Mouse (Mus musculus): Measurements from ENCODE around the gene Apbb2. TPM values are rescaled to one million over a fixed set of nuclear protein-coding genes. Genes with fewer than 3 reads are reported as not detected.

Apbb2 gene
- total and polyA plus RNA-seq, 2 experiments from 2014 or later = 64.6 to 77.2 TPM

DNA sequence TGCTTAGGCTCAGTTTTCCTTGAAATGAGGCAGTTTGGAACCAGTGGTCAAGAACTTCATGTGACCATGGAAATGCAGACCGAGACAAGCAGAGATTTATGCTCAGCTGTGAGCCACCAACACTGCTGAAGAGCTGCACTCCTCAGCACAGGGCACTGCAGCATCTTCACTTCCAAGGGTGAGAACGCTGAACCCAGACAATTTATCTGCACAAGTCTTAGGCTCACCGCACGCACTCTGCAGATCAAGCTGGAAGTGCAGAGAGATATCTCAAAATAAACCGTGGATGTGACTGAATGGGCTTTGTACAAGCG is 114.2 kb downstream of the Apbb2 start:
- ATAC-seq = no peak

DNA sequence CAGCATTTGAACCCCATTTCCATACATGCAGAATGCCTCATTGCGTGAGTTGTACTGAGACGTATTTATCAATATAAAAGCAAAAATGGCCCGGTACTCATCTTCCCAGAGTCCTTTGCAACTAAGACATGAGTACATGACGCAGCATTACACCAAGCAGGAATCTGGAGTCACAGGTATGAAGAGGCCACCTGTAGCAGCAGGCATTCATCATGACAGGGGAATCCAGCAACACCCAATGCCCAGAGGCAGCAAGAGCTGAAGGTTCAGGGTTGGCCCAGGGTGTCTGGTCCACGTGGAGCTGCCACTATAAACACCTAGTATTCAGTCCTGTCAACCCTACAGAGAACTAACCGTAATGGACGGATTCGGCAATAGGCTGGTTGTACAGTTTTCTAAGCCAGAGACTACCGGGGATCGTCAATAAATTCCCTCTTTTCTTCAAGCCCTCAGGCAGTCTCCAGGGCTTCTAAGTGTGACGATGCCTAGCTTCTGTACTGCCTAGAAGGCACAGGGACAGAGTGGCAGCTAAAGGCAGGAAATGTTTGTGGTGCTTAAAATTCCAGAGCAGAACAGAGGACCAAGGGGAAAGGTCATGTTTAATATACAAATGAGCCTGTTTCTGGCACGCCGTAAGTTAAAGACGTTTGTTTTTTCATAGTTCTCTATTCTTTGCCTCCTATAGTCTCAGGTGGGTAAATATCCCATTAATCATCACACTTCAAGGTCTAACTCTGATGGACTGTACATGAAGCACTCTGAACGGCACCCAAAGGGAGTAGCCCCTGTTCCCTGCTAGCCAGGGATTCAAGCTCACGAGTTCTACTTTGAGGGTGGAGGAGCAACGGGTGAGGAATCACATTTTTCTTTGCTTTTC is 114.8 kb downstream of the Apbb2 start:
- H3K9me3 ChIP-seq (ENCODE audit: low read length) = no peaks in the 10 kb centered on the region
- H3K4me2 ChIP-seq (ENCODE audit: low read depth) = no peak overlapping the region
- no peak for TF ChIP-seq CTCF (IDR thresholded peaks at IDR 0.05; ENCODE audit: low read depth)
- DNase-seq (no peak), ATAC-seq (no peak)
- no peaks in the 10 kb centered on the region for H3K27me3 ChIP-seq (ENCODE audit: insufficient read depth, low read length)
- no peaks in the 10 kb centered on the region for H3K36me3 ChIP-seq (ENCODE audit: insufficient read depth)
- 71% methylated on average over 17 of the region's 17 CpGs for WGBS
- H3K9ac ChIP-seq = no peak overlapping the region
- no peaks in the 10 kb centered on the region for H3K4me1 ChIP-seq (ENCODE audit: insufficient read depth)
- H3K27ac ChIP-seq (ENCODE audit: low read depth, low read length) = no peak overlapping the region
- H3K4me3 ChIP-seq (ENCODE audit: low read depth, low read length) = no peak overlapping the region

More for the DNA sequence above, 114.2 kb downstream of the Apbb2 start:
- DNase-seq = no peak
- Histone ChIP-seq H3K9ac (no peak overlapping the region), H3K4me1 (ENCODE audit: insufficient read depth) (no peaks in the 10 kb centered on the region), H3K36me3 (ENCODE audit: insufficient read depth) (no peaks in the 10 kb centered on the region), H3K4me3 (ENCODE audit: low read depth, low read length) (no peak overlapping the region), H3K27ac (ENCODE audit: low read depth, low read length) (no peak overlapping the region), H3K27me3 (ENCODE audit: insufficient read depth, low read length) (no peaks in the 10 kb centered on the region), H3K9me3 (ENCODE audit: low read length) (no peaks in the 10 kb centered on the region), H3K4me2 (ENCODE audit: low read depth) (no peak overlapping the region)
- 77% methylated on average over 6 of the region's 6 CpGs for WGBS
- TF ChIP-seq CTCF (IDR thresholded peaks at IDR 0.05; ENCODE audit: low read depth) = no peak

DNA sequence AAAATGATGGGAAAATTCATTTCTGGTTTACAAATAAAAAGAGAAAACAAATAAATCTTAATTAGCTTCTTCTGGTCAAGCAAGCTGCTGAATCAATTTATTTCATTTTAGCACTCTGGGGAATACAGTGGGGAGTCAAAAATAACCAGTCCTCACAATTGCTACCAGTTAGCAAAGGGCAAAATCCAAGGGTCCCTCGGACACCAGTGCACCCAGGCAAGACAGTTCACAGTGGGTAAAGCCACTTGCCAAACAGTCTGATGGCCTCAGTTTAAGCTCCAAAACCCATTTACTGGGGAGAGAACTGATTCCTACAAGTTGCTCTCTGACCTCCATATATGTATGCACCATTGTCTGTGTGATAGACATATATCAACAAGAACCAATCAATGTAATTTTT is 115.6 kb downstream of the Apbb2 start:
- H3K4me2 ChIP-seq (ENCODE audit: low read depth) = no peak overlapping the region
- DNase-seq (no peak), ATAC-seq (no peak)
- H3K27ac ChIP-seq (ENCODE audit: low read depth, low read length) = no peak overlapping the region
- H3K4me1 ChIP-seq (ENCODE audit: insufficient read depth) = no peaks in the 10 kb centered on the region
- H3K27me3 ChIP-seq (ENCODE audit: insufficient read depth, low read length) = no peaks in the 10 kb centered on the region
- H3K9ac ChIP-seq = no peak overlapping the region
- no peaks in the 10 kb centered on the region for H3K36me3 ChIP-seq (ENCODE audit: insufficient read depth)
- TF ChIP-seq CTCF (IDR thresholded peaks at IDR 0.05; ENCODE audit: low read depth) = no peak
- H3K4me3 ChIP-seq (ENCODE audit: low read depth, low read length) = no peak overlapping the region
- no peaks in the 10 kb centered on the region for H3K9me3 ChIP-seq (ENCODE audit: low read length)
- WGBS = 92% methylated on average over 1 of the region's 1 CpGs

DNA sequence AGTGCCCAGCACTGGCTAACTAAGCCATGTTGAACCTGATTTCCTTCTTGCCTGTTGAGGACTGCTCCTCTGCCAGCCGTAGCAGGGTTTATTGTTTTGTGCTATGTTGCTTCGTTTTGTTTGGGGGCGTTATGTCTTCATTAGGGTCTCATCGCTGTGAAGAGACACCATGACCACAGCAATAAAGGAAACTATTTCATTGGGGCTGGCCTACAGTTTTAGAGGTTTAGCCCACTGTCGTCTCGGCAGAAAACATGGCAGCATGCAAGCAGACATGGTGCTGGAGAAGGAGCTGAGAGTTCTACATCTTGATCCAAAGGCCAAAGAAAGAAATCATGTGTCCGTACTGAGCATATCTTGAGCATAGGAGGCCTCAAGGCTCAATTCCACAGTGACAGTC is 119.0 kb downstream of the Apbb2 start:
- WGBS = 96% methylated on average over 7 of the region's 7 CpGs
- no peak overlapping the region for H3K4me2 ChIP-seq (ENCODE audit: low read depth)

DNA sequence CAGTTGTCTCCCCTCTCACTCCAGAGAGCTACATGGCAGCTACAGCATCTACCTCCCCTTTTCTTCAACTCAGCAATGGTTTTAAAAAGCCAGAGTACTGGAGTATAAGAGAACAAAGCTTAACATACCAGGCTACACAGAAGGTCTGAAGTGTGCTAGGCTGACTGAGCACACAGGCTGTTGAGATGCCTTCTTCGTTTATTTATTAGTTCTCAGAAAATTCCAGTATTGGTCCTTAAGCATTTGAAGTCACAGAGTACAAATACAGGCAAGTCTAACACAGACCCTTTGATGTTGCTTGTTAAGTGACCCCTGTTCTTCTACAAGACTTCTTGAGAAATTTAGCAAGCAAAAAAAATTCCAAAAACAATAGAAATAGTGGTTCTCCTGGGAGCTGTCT is 120.4 kb downstream of the Apbb2 start:
- no peaks in the 10 kb centered on the region for H3K36me3 ChIP-seq (ENCODE audit: insufficient read depth)
- H3K9me3 ChIP-seq (ENCODE audit: low read length) = no peaks in the 10 kb centered on the region
- ATAC-seq (no peak), DNase-seq (no peak)
- TF ChIP-seq CTCF (IDR thresholded peaks at IDR 0.05; ENCODE audit: low read depth) = no peak
- H3K27ac ChIP-seq (ENCODE audit: low read depth, low read length) = no peak overlapping the region
- H3K4me3 ChIP-seq (ENCODE audit: low read depth, low read length) = no peak overlapping the region
- H3K4me2 ChIP-seq (ENCODE audit: low read depth) = no peak overlapping the region
- no peak overlapping the region for H3K9ac ChIP-seq
- no peaks in the 10 kb centered on the region for H3K4me1 ChIP-seq (ENCODE audit: insufficient read depth)
- no peaks in the 10 kb centered on the region for H3K27me3 ChIP-seq (ENCODE audit: insufficient read depth, low read length)
- 64% methylated on average over 1 of the region's 1 CpGs for WGBS

More for the DNA sequence above, 119.0 kb downstream of the Apbb2 start:
- H3K9me3 ChIP-seq (ENCODE audit: low read length) = no peaks in the 10 kb centered on the region
- no peak overlapping the region for H3K9ac ChIP-seq
- H3K27ac ChIP-seq (ENCODE audit: low read depth, low read length) = no peak overlapping the region
- H3K36me3 ChIP-seq (ENCODE audit: insufficient read depth) = no peaks in the 10 kb centered on the region
- H3K4me1 ChIP-seq (ENCODE audit: insufficient read depth) = no peaks in the 10 kb centered on the region
- no peak overlapping the region for H3K4me3 ChIP-seq (ENCODE audit: low read depth, low read length)
- no peaks in the 10 kb centered on the region for H3K27me3 ChIP-seq (ENCODE audit: insufficient read depth, low read length)
- no peak for ATAC-seq
- no peak for TF ChIP-seq CTCF (IDR thresholded peaks at IDR 0.05; ENCODE audit: low read depth)
- no peak for DNase-seq

DNA sequence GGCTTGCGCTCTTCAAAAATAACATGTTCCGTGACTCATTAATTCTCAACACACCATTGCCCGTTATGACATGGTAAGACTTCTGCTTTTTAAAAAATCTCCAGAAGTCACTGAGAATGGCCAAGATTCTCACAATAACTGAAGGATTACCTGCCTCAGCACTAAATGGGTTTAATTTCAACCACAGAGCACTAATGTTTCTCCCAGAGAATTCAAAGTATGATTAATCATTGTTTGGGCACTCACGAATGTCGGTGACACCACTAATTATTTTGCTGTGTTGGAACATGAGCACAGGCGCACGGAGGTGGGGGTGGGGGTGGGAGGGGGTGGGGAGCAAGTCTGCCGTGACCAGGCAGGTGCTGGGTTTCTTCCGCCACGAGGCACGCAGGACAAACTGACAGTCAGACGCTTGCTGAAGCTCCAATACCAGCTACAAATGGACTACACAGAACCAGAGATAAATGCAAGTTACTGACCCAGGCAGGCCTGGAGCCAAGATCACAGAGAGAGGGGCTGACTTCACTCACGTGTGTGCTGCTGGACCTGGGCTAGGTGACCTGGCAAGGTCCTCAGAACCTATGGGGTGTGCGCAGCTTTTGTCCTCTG is 121.0 kb downstream of the Apbb2 start:
- no peaks in the 10 kb centered on the region for H3K9me3 ChIP-seq (ENCODE audit: low read length)

DNA sequence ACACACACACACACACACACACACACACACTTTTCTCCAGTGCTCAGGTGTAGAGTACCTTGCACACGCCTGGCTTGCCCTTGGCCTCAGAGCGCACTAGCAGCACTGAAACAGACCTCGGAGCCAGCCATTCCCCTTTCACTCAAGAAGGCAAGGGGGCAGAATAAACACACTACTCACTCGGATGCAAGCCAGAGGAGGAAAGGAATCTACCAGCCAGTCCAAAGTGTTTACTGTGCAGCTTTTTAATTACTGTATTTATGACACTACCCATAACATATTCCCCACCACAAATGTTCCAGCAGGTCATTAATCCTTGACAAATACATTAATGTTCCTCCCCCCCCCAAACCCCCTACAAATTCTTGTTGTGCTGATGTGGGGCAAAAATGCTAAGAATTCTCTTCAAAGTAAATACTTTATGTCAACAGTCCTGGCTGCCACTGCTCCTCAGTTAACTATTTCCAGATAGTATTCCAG is 121.7 kb downstream of the Apbb2 start:
- ATAC-seq (no peak), DNase-seq (no peak)
- WGBS = 60% methylated on average over 4 of the region's 4 CpGs
- no peak overlapping the region for H3K27ac ChIP-seq (ENCODE audit: low read depth, low read length)
- no peaks in the 10 kb centered on the region for H3K9me3 ChIP-seq (ENCODE audit: low read length)
- no peak overlapping the region for H3K4me2 ChIP-seq (ENCODE audit: low read depth)
- no peaks in the 10 kb centered on the region for H3K27me3 ChIP-seq (ENCODE audit: insufficient read depth, low read length)
- H3K4me1 ChIP-seq (ENCODE audit: insufficient read depth) = no peaks in the 10 kb centered on the region; the same call in 1 of the 2 replicates
- H3K36me3 ChIP-seq (ENCODE audit: insufficient read depth) = no peaks in the 10 kb centered on the region
- H3K9ac ChIP-seq = no peak overlapping the region
- no peak for TF ChIP-seq CTCF (IDR thresholded peaks at IDR 0.05; ENCODE audit: low read depth)
- no peak overlapping the region for H3K4me3 ChIP-seq (ENCODE audit: low read depth, low read length)

More for the DNA sequence above, 121.0 kb downstream of the Apbb2 start:
- 63% methylated on average over 14 of the region's 14 CpGs for WGBS
- no peak overlapping the region for H3K4me3 ChIP-seq (ENCODE audit: low read depth, low read length)
- no peaks in the 10 kb centered on the region for H3K27me3 ChIP-seq (ENCODE audit: insufficient read depth, low read length)
- DNase-seq = no peak
- ATAC-seq = no peak
- H3K9ac ChIP-seq = no peak overlapping the region
- H3K4me1 ChIP-seq (ENCODE audit: insufficient read depth) = no peaks in the 10 kb centered on the region; the same call in 1 of the 2 replicates
- H3K36me3 ChIP-seq (ENCODE audit: insufficient read depth) = no peaks in the 10 kb centered on the region
- TF ChIP-seq CTCF (IDR thresholded peaks at IDR 0.05; ENCODE audit: low read depth) = no peak
- no peak overlapping the region for H3K27ac ChIP-seq (ENCODE audit: low read depth, low read length)
- H3K4me2 ChIP-seq (ENCODE audit: low read depth) = no peak overlapping the region
